Mouse (Mus musculus): ENCODE data around the gene Prr12.
"Not testable (repeated sequence)": the region's sequence is repeated elsewhere in the genome, so short reads cannot be mapped to it uniquely, and the experiment has no call there.

The Prr12 gene

GRCm38 (mm10) chr7:45023711-45024110 is 29.0 kb downstream of the Prr12 start:
- not testable (repeated sequence) for DNase-seq (ENCODE audit: low read depth)

GRCm38 (mm10) chr7:45020225-45020624 is 32.5 kb downstream of the Prr12 start:
- DNase-seq (ENCODE audit: low read depth): no peak

GRCm38 (mm10) chr7:45019031-45019571 is 33.6 kb downstream of the Prr12 start:
- DNase-seq (ENCODE audit: low read depth): peak; percentile 87

GRCm38 (mm10) chr7:45017242-45018061 is 35.2 kb downstream of the Prr12 start, which contains the start of gene Rras:
Gene Rras, plus strand, starts transcription at chr7:45017961.
- DNase-seq (ENCODE audit: low read depth): peak; percentile 100

GRCm38 (mm10) chr7:45016761-45017160 is 35.9 kb downstream of the Prr12 start:
- DNase-seq (ENCODE audit: low read depth): no peak

GRCm38 (mm10) chr7:45015957-45016612 is 36.6 kb downstream of the Prr12 start, which contains the start of gene Scaf1:
Gene Scaf1, minus strand, starts transcription at chr7:45016363.
- DNase-seq (ENCODE audit: low read depth): peak; percentile 99

- DNase-seq (ENCODE audit: low read depth): no peak
Observed at GRCm38 (mm10) chr7:45015344-45015956, 37.2 kb downstream of the Prr12 start.

GRCm38 (mm10) chr7:45014096-45014451 is 38.6 kb downstream of the Prr12 start:
- DNase-seq (ENCODE audit: low read depth): no peak

- DNase-seq (ENCODE audit: low read depth): no peak
Observed at GRCm38 (mm10) chr7:45013366-45014095, 39.1 kb downstream of the Prr12 start.

GRCm38 (mm10) chr7:45012824-45013223 is 39.9 kb downstream of the Prr12 start:
- no peak for DNase-seq (ENCODE audit: low read depth)

GRCm38 (mm10) chr7:45012011-45012410 is 40.7 kb downstream of the Prr12 start:
- no peak for DNase-seq (ENCODE audit: low read depth)

GRCm38 (mm10) chr7:45008411-45008810 is 44.3 kb downstream of the Prr12 start:
- DNase-seq (ENCODE audit: low read depth): no peak

- DNase-seq (ENCODE audit: low read depth): no peak
Observed at GRCm38 (mm10) chr7:45007846-45008245, 44.8 kb downstream of the Prr12 start.

GRCm38 (mm10) chr7:45007141-45007540 is 45.5 kb downstream of the Prr12 start:
- no peak for DNase-seq (ENCODE audit: low read depth)

GRCm38 (mm10) chr7:45006503-45006902 is 46.2 kb downstream of the Prr12 start:
- DNase-seq (ENCODE audit: low read depth): no peak

- no peak for DNase-seq (ENCODE audit: low read depth)
Observed at GRCm38 (mm10) chr7:45005321-45005992, 47.2 kb downstream of the Prr12 start.

- no peak for DNase-seq (ENCODE audit: low read depth)
Observed at GRCm38 (mm10) chr7:45004546-45004945, 48.1 kb downstream of the Prr12 start.

GRCm38 (mm10) chr7:45002440-45002839 is 50.2 kb downstream of the Prr12 start:
- DNase-seq (ENCODE audit: low read depth): no peak

- DNase-seq (ENCODE audit: low read depth): no peak
Observed at GRCm38 (mm10) chr7:45000539-45001114, 52.1 kb downstream of the Prr12 start.

GRCm38 (mm10) chr7:44999753-45000152 is 52.9 kb downstream of the Prr12 start:
- no peak for DNase-seq (ENCODE audit: low read depth)

GRCm38 (mm10) chr7:44998501-44998955 is 54.2 kb downstream of the Prr12 start, which contains the start of gene Bcl2l12:
Gene Bcl2l12, minus strand, starts transcription at chr7:44998712.
- DNase-seq (ENCODE audit: low read depth): no peak
